Mouse (Mus musculus) kidney, postnatal 0 days (tissue): ENCODE data around the gene Glo1. TPM values are rescaled to one million over a fixed set of nuclear protein-coding genes. Genes with fewer than 3 reads are reported as not detected.
A peak's percentile ranks its signal among the peaks of the same experiment; 100 is the strongest.

Experiments used
- ATAC-seq: fragments of 200-750 bp; cut with Nextera tagmentation; replicated peaks from 2 replicates; pipeline ENCODE4 v1.8.0; 2017; ENCODE audit warnings: low read depth, moderate number of reproducible peaks, moderate TSS enrichment, moderate library complexity; ENCODE audit not compliant: low FRiP score
- DNase-seq: peaks from one replicate; pipeline ENCODE4 v3.0.0-alpha.2; 2016; ENCODE audit warnings: low spot score
- H3K27ac ChIP-seq: fragments of 300-500 bp; sonication (generic); 2 replicates; pipeline ENCODE4 v1.5.1; 2014; ENCODE audit warnings: mild to moderate bottlenecking
- H3K27me3 ChIP-seq: fragments of 300-500 bp; sonication (generic); 2 replicates; pipeline ENCODE4 v1.6.1; 2014; ENCODE audit warnings: low read length, mixed read lengths; ENCODE audit not compliant: insufficient read depth
- H3K36me3 ChIP-seq: fragments of 300-500 bp; sonication (generic); 2 replicates; pipeline ENCODE4 v1.6.1; 2014; ENCODE audit warnings: low read length, mixed read lengths; ENCODE audit not compliant: insufficient read depth
- H3K4me1 ChIP-seq: fragments of 300-500 bp; sonication (generic); replicated peaks from 2 replicates; pipeline ENCODE4 v1.6.1; 2014; ENCODE audit warnings: antibody characterized with exemption, low read length, mixed read lengths; ENCODE audit not compliant: insufficient read depth
- H3K4me2 ChIP-seq: fragments of 300-500 bp; sonication (generic); 2 replicates; pipeline ENCODE4 v1.6.1; 2014; ENCODE audit warnings: mild to moderate bottlenecking, low read length, moderate library complexity, mixed read lengths
- H3K4me3 ChIP-seq: fragments of 300-500 bp; sonication (generic); replicated peaks from 2 replicates; pipeline ENCODE4 v1.5.1; 2014; ENCODE audit warnings: low read depth, low read length
- H3K9ac ChIP-seq: fragments of 300-500 bp; sonication (generic); 2 replicates; pipeline ENCODE4 v1.6.1; 2014; ENCODE audit warnings: low read depth, low read length
- H3K9me3 ChIP-seq: fragments of 300-500 bp; sonication (generic); replicated peaks from 2 replicates; pipeline ENCODE4 v1.6.1; 2016; ENCODE audit warnings: low read length, inconsistent platforms, mixed read lengths
- CTCF ChIP-seq: IDR thresholded peaks from 2 replicates; pipeline ENCODE4 v1.5.1; 2016; ENCODE audit warnings: antibody characterized with exemption, low read depth, mild to moderate bottlenecking, moderate library complexity
- WGBS: fragments of 180-500 bp; shearing (Covaris S2); extraction: QIAGEN DNeasy Blood & Tissue Kit; methylation state at CpG from one replicate; pipeline ENCODE4 v1.1.7; 2014; 5-methylcytosine and 5-hydroxymethylcytosine counted together
- polyA plus RNA-seq: library from polyadenylated mRNA; unstranded; fragments of >200 nt; fragmentation: Nextera tagmentation; extraction: Ambion mirVana; gene quantifications from 2 replicates; pipeline ENCODE4 v1.2.1, GENCODE M21; 2015

Gene Glo1
- polyA plus RNA-seq, 1 experiment from 2014 or later: 247 TPM

DNA sequence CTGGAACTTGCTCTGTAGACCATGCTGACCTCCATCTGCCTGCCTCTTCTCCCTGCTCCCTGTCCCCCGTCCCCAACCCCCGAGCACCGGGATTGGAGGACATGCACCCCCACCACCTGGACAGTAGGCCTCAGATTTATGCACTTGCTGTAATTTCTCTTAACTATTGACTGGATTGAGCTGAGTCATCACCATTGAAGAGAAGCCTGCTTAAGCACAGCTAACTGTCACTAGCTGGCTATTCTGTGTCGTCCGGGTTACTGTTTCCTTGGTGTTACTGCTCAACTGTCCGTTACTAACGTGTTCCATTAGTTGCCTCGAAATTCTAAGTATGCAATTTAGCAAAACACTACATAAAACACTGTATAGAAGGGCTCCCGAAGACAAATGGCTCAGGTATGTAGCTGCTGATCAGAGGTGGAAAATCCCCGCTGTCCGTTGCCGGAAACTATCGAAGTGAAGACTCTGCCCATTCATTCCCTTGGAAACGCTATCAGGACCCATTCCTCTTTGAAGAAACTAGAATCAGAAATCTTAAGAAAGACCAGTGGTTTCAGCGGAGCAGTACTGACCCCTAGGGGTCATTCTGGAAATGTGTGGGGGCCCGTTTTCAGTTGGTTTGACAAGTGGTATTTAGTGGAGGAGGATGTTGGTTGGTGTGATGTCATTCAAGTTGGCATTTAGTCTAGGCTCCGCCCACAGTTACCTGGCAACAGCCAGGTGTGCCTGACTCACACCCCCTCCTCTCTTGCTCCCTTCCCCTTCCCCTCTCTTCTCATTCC, 36.1 kb downstream of the Glo1 start:
- DNase-seq: peak; percentile 87

DNA sequence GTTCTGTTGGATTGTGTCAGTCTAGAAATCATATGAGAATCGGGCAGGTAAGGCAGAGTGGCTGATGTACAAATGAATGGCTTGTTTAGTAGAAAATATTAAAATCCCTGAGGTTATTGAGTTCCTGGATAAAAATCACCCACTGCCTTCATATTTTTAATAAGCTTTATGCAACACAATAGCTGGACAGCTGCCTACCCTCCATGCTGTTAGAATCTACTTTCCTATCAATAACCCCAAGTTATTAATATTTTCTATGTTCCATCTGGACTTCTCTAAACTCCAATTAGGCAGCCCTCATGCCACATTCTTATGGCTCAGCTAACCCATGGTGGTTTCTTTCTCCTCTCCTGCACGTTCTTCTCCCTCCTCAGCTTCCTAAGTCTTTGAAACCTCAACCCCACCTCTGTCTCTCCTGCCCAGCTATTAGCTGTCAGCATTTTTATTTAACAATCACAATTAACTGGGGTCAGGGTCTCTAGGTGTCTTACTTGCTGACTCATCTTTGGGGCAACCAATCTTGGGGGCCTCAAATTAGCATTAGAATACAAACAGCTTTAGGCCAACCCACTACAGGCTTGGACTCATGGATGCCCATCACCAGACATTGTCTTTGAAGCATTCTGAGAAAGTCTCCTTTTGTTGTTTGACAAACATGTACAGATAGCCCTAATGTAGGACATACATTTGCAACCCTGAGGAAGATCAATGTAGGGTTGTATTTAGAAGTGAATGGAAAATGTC, 43.2 kb downstream of the Glo1 start:
- DNase-seq (no peak), ATAC-seq (no peak)
- no peaks in the 10 kb centered on the region for H3K9me3 ChIP-seq
- TF ChIP-seq CTCF: no peak
- no peak overlapping the region for H3K9ac ChIP-seq
- 84% methylated on average over 2 of the region's 2 CpGs for WGBS
- H3K36me3 ChIP-seq: no peaks in the 10 kb centered on the region
- H3K4me3 ChIP-seq: no peak overlapping the region
- no peaks in the 10 kb centered on the region for H3K27me3 ChIP-seq
- H3K4me1 ChIP-seq: no peaks in the 10 kb centered on the region
- H3K27ac ChIP-seq: no peak overlapping the region
- no peak overlapping the region for H3K4me2 ChIP-seq

More for the DNA sequence above, 36.1 kb downstream of the Glo1 start:
- Histone ChIP-seq H3K27me3 (no peaks in the 10 kb centered on the region), H3K27ac (no peak overlapping the region), H3K4me1 (no peaks in the 10 kb centered on the region), H3K9me3 (no peaks in the 10 kb centered on the region), H3K36me3 (peaks cover 23% of the 10 kb centered on the region), H3K4me3 (no peak overlapping the region), H3K4me2 (no peak overlapping the region), H3K9ac (no peak overlapping the region)
- TF ChIP-seq CTCF: peak; percentile 79
- WGBS: 45% methylated on average over 17 of the region's 17 CpGs
- peak; percentile 76 for ATAC-seq

DNA sequence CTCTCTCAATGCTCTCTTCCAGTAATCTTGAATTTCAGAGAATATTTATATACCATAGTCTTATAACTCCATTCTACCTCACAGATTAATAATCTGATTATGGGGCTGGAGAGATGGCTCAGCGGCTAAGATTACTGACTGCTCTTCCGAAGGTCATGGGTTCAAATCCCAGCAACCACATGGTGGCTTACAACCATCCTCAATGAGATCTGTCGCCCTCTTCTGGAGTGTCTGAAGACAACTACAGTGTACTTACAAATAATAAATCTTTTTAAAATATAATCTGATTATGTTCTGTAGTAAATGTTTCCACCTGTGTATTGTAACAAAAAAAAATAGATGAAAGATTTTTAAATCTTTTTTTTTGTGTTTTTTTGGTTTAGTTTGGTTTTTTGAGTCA, 44.4 kb downstream of the Glo1 start:
- Histone ChIP-seq H3K4me3 (no peak overlapping the region), H3K27me3 (no peaks in the 10 kb centered on the region), H3K9ac (no peak overlapping the region), H3K27ac (no peak overlapping the region), H3K4me1 (no peaks in the 10 kb centered on the region), H3K4me2 (no peak overlapping the region), H3K36me3 (no peaks in the 10 kb centered on the region), H3K9me3 (no peaks in the 10 kb centered on the region)
- DNase-seq: no peak
- 93% methylated on average over 3 of the region's 3 CpGs for WGBS
- peak; percentile 10; the same call in 1 of the 2 replicates for TF ChIP-seq CTCF
- ATAC-seq: no peak

DNA sequence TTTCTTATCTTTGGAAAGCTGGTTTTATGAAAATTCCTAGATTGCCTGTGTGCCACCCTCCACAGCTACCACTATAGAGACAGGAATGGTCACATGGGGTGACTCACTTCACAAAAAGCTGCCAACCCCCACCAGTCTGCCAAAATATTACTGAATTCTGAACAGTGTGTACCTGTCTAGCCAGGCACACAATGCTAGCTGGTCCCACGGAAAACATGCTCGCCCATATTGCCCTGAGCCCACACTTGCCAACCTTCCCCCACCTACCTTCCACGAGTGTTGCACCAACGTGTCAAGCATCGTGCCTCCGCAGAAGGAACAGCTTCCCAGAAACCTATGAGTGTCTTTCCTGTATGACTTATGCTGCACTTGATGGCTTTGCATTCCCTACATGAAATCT, 45.5 kb downstream of the Glo1 start:
- ATAC-seq (no peak), DNase-seq (no peak)
- Histone ChIP-seq H3K4me2 (no peak overlapping the region), H3K36me3 (no peaks in the 10 kb centered on the region), H3K9ac (no peak overlapping the region), H3K27me3 (no peaks in the 10 kb centered on the region), H3K9me3 (no peaks in the 10 kb centered on the region), H3K27ac (no peak overlapping the region), H3K4me3 (no peak overlapping the region), H3K4me1 (0 out of 2 replicates have a peak, but pooled peaks cover 6% of the 10 kb centered on the region)
- 86% methylated on average over 6 of the region's 6 CpGs for WGBS
- no peak for TF ChIP-seq CTCF

- no peak for DNase-seq
- Histone ChIP-seq H3K4me2 (no peak overlapping the region), H3K9ac (no peak overlapping the region), H3K36me3 (no peaks in the 10 kb centered on the region), H3K4me3 (no peak overlapping the region), H3K27me3 (no peaks in the 10 kb centered on the region), H3K27ac (no peak overlapping the region), H3K9me3 (no peaks in the 10 kb centered on the region), H3K4me1 (0 out of 2 replicates have a peak, but pooled peaks cover 6% of the 10 kb centered on the region)
- WGBS: 69% methylated on average over 1 of the region's 1 CpGs
- ATAC-seq: no peak
- TF ChIP-seq CTCF: no peak
These were observed 45.9 kb downstream of the Glo1 start for GRCm38 (mm10) chr17:30580781-30581180.

DNA sequence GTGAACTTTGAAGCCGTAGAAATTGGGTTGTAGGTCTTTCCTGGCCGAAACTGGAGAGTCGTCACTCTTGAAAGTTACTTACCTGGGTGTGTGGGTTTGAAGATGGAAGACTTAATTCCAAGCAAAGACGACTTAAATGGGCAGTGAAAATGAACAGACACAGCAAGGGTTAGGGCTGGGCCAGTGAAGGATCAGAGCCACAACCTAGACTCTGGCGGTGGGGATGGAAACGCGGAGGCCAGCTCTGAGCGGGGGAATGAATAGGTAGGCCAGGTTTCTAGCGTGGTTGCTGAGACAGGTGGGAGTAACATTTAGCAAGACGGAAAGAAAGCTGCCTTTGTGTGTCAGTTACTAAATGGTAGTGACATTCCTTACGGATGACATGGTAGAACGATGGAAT, 49.7 kb downstream of the Glo1 start:
- H3K36me3 ChIP-seq: no peaks in the 10 kb centered on the region
- H3K27ac ChIP-seq: no peak overlapping the region
- peak; percentile 8 for DNase-seq
- H3K4me3 ChIP-seq: peak overlapping the region; percentile 81
- WGBS: 58% methylated on average over 12 of the region's 12 CpGs
- H3K4me1 ChIP-seq: peaks cover 18% of the 10 kb centered on the region
- peak overlapping the region; percentile 80 for H3K9ac ChIP-seq
- H3K4me2 ChIP-seq: peak overlapping the region; percentile 90
- no peak for ATAC-seq
- no peaks in the 10 kb centered on the region for H3K9me3 ChIP-seq
- no peaks in the 10 kb centered on the region for H3K27me3 ChIP-seq
- no peak for TF ChIP-seq CTCF
